Mouse (Mus musculus) stomach, embryonic 14.5 days (tissue): ENCODE data around the gene Bach2. TPM values are rescaled to one million over a fixed set of nuclear protein-coding genes. Genes with fewer than 3 reads are reported as not detected.

Source experiments
- ATAC-seq: fragments of 200-750 bp; cut with Nextera tagmentation; 2 replicates; pipeline ENCODE4 v1.8.0; 2017; ENCODE audit warnings: low read depth, moderate TSS enrichment; ENCODE audit not compliant: insufficient number of reproducible peaks, insufficient read depth, low FRiP score
- H3K27ac ChIP-seq: fragments of 300-500 bp; sonication (generic); 2 replicates; pipeline ENCODE4 v1.5.1; 2014; ENCODE audit warnings: mild to moderate bottlenecking, low read length, moderate library complexity, mixed read lengths
- H3K27me3 ChIP-seq: fragments of 300-500 bp; sonication (generic); 2 replicates; pipeline ENCODE4 v1.6.1; 2014; ENCODE audit warnings: low read length, control low read depth, mixed read lengths; ENCODE audit not compliant: control insufficient read depth, insufficient read depth
- H3K36me3 ChIP-seq: fragments of 300-500 bp; sonication (generic); 2 replicates; pipeline ENCODE4 v1.6.1; 2014; ENCODE audit warnings: mild to moderate bottlenecking, control low read depth, low read length, moderate library complexity, mixed read lengths; ENCODE audit not compliant: control insufficient read depth, insufficient read depth
- H3K4me1 ChIP-seq: fragments of 300-500 bp; sonication (generic); 2 replicates; pipeline ENCODE4 v1.6.1; 2014; ENCODE audit warnings: low read length, control low read depth, mixed read lengths; ENCODE audit not compliant: control insufficient read depth, insufficient read depth
- H3K4me2 ChIP-seq: fragments of 300-500 bp; sonication (generic); replicated peaks from 2 replicates; pipeline ENCODE4 v1.6.1; 2014; ENCODE audit warnings: low read depth, low read length, control low read depth
- H3K4me3 ChIP-seq: fragments of 300-500 bp; sonication (generic); 2 replicates; pipeline ENCODE4 v1.5.1; 2014; ENCODE audit warnings: low read depth, low read length, control low read depth
- H3K9ac ChIP-seq: fragments of 300-500 bp; sonication (generic); replicated peaks from 2 replicates; pipeline ENCODE4 v1.6.1; 2014; ENCODE audit warnings: low read depth, mild to moderate bottlenecking, control low read depth, low read length, moderate library complexity, mixed read lengths
- H3K9me3 ChIP-seq: fragments of 300-500 bp; sonication (generic); 2 replicates; pipeline ENCODE4 v1.6.1; 2016; ENCODE audit warnings: low read depth, low read length, control low read depth; ENCODE audit not compliant: control insufficient read depth
- WGBS: fragments of 180-500 bp; shearing (Covaris S2); extraction: QIAGEN DNeasy Blood & Tissue Kit; methylation state at CpG from one replicate; pipeline ENCODE4 v1.1.7; 2014; 5-methylcytosine and 5-hydroxymethylcytosine counted together
- polyA plus RNA-seq: library from polyadenylated mRNA; unstranded; fragments of >200 nt; fragmentation: Nextera tagmentation; extraction: Ambion mirVana; gene quantifications from 2 replicates; pipeline ENCODE4 v1.2.1, GENCODE M21; 2014

Bach2 gene
- polyA plus RNA-seq, 1 experiment from 2014 or later: 8.4 TPM

GRCm38 (mm10) chr4:32218371-32218770 is 20.2 kb upstream of the Bach2 start:
- no peak overlapping the region for H3K4me2 ChIP-seq
- ATAC-seq: no peak
- H3K27me3 ChIP-seq: no peaks in the 10 kb centered on the region
- H3K27ac ChIP-seq: no peak overlapping the region
- WGBS: 22% methylated on average over 4 of the region's 4 CpGs
- H3K4me1 ChIP-seq: 0 out of 2 replicates have a peak, but pooled peaks cover 7% of the 10 kb centered on the region
- no peak overlapping the region for H3K4me3 ChIP-seq
- H3K9me3 ChIP-seq: no peaks in the 10 kb centered on the region
- H3K9ac ChIP-seq: no peak overlapping the region
- no peaks in the 10 kb centered on the region for H3K36me3 ChIP-seq

GRCm38 (mm10) chr4:32219428-32220128 is 19.0 kb upstream of the Bach2 start:
- 48% methylated on average over 10 of the region's 10 CpGs for WGBS
- ATAC-seq: no peak
- Histone ChIP-seq H3K36me3 (no peaks in the 10 kb centered on the region), H3K27me3 (no peaks in the 10 kb centered on the region), H3K4me1 (0 out of 2 replicates have a peak, but pooled peaks cover 7% of the 10 kb centered on the region), H3K4me3 (no peak overlapping the region), H3K9me3 (no peaks in the 10 kb centered on the region), H3K27ac (0 out of 2 replicates have a peak overlapping the region, but pooled peaks have one; percentile 22), H3K4me2 (no peak overlapping the region), H3K9ac (no peak overlapping the region)

- no peaks in the 10 kb centered on the region for H3K9me3 ChIP-seq
- ATAC-seq: no peak
- WGBS: 46% methylated on average over 4 of the region's 4 CpGs
- H3K4me1 ChIP-seq: 0 out of 2 replicates have a peak, but pooled peaks cover 7% of the 10 kb centered on the region
- H3K36me3 ChIP-seq: no peaks in the 10 kb centered on the region
- H3K4me3 ChIP-seq: no peak overlapping the region
- H3K4me2 ChIP-seq: no peak overlapping the region
- no peak overlapping the region for H3K9ac ChIP-seq
- H3K27me3 ChIP-seq: no peaks in the 10 kb centered on the region
- H3K27ac ChIP-seq: 0 out of 2 replicates have a peak overlapping the region, but pooled peaks have one; percentile 22
Observed at GRCm38 (mm10) chr4:32220129-32220491, 18.5 kb upstream of the Bach2 start.

GRCm38 (mm10) chr4:32220961-32221360 is 17.6 kb upstream of the Bach2 start:
- H3K9me3 ChIP-seq: no peaks in the 10 kb centered on the region
- no peaks in the 10 kb centered on the region for H3K36me3 ChIP-seq
- no peak overlapping the region for H3K9ac ChIP-seq
- 0 out of 2 replicates have a peak, but pooled peaks cover 7% of the 10 kb centered on the region for H3K4me1 ChIP-seq
- no peaks in the 10 kb centered on the region for H3K27me3 ChIP-seq
- no peak overlapping the region for H3K4me3 ChIP-seq
- no peak overlapping the region for H3K27ac ChIP-seq
- no peak overlapping the region for H3K4me2 ChIP-seq
- 57% methylated on average over 6 of the region's 6 CpGs for WGBS
- ATAC-seq: no peak

DNA sequence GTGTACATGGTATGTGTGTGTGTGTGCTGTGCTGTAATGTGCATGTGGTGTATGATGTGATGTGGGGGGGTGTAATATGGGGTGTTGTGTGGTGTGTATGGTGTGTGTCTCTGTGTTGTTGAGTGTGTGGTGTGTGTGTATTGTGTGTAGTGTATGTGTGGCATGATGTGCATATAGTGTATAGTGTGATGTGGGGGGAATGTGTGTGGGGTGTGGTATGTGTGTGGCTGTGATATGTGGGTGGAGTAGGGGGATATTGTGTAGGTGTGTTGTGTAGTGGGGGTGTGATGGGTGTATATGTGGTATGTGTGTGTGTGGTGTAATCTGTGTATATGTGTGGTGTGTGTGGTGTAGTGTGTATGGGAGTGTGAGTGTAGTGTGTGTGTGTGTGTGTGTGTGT is 15.0 kb upstream of the Bach2 start:
- Histone ChIP-seq H3K36me3 (no peaks in the 10 kb centered on the region), H3K27ac (no peak overlapping the region), H3K4me2 (no peak overlapping the region), H3K4me1 (peaks cover 10% of the 10 kb centered on the region; the same call in 1 of the 2 replicates), H3K4me3 (no peak overlapping the region), H3K9me3 (no peaks in the 10 kb centered on the region), H3K9ac (no peak overlapping the region), H3K27me3 (no peaks in the 10 kb centered on the region)
- ATAC-seq: 0 out of 2 replicates have a peak, but pooled peaks have one; percentile 25

- H3K27ac ChIP-seq: no peak overlapping the region
- no peaks in the 10 kb centered on the region for H3K27me3 ChIP-seq
- no peaks in the 10 kb centered on the region for H3K9me3 ChIP-seq
- H3K4me2 ChIP-seq: no peak overlapping the region
- H3K9ac ChIP-seq: no peak overlapping the region
- no peak for ATAC-seq
- H3K4me1 ChIP-seq: peaks cover 2% of the 10 kb centered on the region; the same call in 1 of the 2 replicates
- no peaks in the 10 kb centered on the region for H3K36me3 ChIP-seq
- no peak overlapping the region for H3K4me3 ChIP-seq
- WGBS: 92% methylated on average over 2 of the region's 2 CpGs
Observed at GRCm38 (mm10) chr4:32225191-32225590, 13.4 kb upstream of the Bach2 start.

- H3K36me3 ChIP-seq: no peaks in the 10 kb centered on the region
- H3K27me3 ChIP-seq: no peaks in the 10 kb centered on the region
- H3K4me2 ChIP-seq: no peak overlapping the region
- no peak overlapping the region for H3K9ac ChIP-seq
- H3K4me3 ChIP-seq: no peak overlapping the region
- WGBS: 44% methylated on average over 8 of the region's 8 CpGs
- peaks cover 2% of the 10 kb centered on the region; the same call in 1 of the 2 replicates for H3K4me1 ChIP-seq
- no peaks in the 10 kb centered on the region for H3K9me3 ChIP-seq
- no peak for ATAC-seq
- no peak overlapping the region for H3K27ac ChIP-seq
Observed at GRCm38 (mm10) chr4:32227970-32228557, 10.5 kb upstream of the Bach2 start.

DNA sequence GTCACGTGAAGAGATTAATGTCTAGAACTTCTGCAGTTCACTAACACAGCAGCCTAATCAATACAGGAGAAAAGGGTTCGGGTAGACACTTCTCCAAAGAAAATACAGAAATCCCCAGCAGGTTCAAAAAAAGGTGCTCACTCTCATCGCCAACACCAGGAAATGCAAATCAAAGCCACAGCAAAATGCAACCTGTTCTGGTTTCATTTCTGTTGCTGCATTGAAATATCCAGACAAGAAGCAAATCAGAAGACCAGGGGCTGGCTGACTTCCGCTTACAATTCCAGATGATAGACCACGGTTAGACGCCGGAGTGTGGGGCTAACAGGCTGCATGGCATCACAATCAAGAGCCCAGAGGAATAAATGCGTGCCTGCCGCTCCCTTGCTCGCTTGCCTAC is 9.3 kb upstream of the Bach2 start:
- no peak overlapping the region for H3K4me2 ChIP-seq
- H3K4me3 ChIP-seq: no peak overlapping the region
- ATAC-seq: no peak
- H3K9ac ChIP-seq: no peak overlapping the region
- no peaks in the 10 kb centered on the region for H3K27me3 ChIP-seq
- no peaks in the 10 kb centered on the region for H3K9me3 ChIP-seq
- 82% methylated on average over 10 of the region's 10 CpGs for WGBS
- H3K4me1 ChIP-seq: peaks cover 2% of the 10 kb centered on the region; the same call in 1 of the 2 replicates
- H3K27ac ChIP-seq: no peak overlapping the region
- no peaks in the 10 kb centered on the region for H3K36me3 ChIP-seq
